Mouse (Mus musculus) MEL (cell line): ENCODE measurements around the gene Wdr62. TPM values are rescaled to one million over a fixed set of nuclear protein-coding genes. Genes with fewer than 3 reads are reported as not detected.

ENCODE experiments used
- DNase-seq: peaks from one replicate; pipeline ENCODE4 v3.0.0; 2011; ENCODE audit warnings: low read depth, low spot score
- H3K27ac ChIP-seq: 2 replicates; pipeline ENCODE4 v1.5.1; 2012; ENCODE audit warnings: low read depth, mild to moderate bottlenecking, control low read depth, low read length, moderate library complexity; ENCODE audit not compliant: control insufficient read depth
- H3K27me3 ChIP-seq, 2 experiments: fragments of 150-350 bp in 1 of 2; sonication (generic) in 1 of 2; 2 replicates each; pipeline ENCODE4 v1.6.1; 2012; ENCODE audit warnings: low read length in 2 of 2, mild to moderate bottlenecking in 2 of 2, improper control_type of control experiment in 1 of 2, moderate library complexity in 1 of 2; ENCODE audit not compliant: insufficient read depth in 2 of 2, control insufficient read depth in 1 of 2
- H3K36me3 ChIP-seq, 2 experiments: 2 replicates each; pipeline ENCODE4 v1.6.1; 2012 to 2014; ENCODE audit warnings: low read length in 2 of 2, improper control_type of control experiment in 1 of 2, inconsistent platforms in 1 of 2, mild to moderate bottlenecking in 1 of 2; ENCODE audit not compliant: insufficient read depth in 2 of 2, control insufficient read depth in 1 of 2
- H3K4me1 ChIP-seq, 2 experiments: fragments of 150-350 bp in 1 of 2; sonication (generic) in 1 of 2; 2 replicates each; pipeline ENCODE4 v1.6.1; 2012; ENCODE audit warnings: low read length in 2 of 2, improper control_type of control experiment in 1 of 2, mild to moderate bottlenecking in 1 of 2; ENCODE audit not compliant: insufficient read depth in 2 of 2, control insufficient read depth in 1 of 2
- H3K4me3 ChIP-seq, 2 experiments: fragments of 150-350 bp in 1 of 2; sonication (generic) in 1 of 2; 2 replicates each; pipeline ENCODE4 v1.5.1; 2012; ENCODE audit warnings: low read depth in 2 of 2, low read length in 2 of 2, mild to moderate bottlenecking in 2 of 2, moderate library complexity in 2 of 2, control low read depth in 1 of 2, improper control_type of control experiment in 1 of 2; ENCODE audit not compliant: control insufficient read depth in 1 of 2, insufficient read depth in 1 of 2
- H3K79me2 ChIP-seq: 2 replicates; pipeline ENCODE4 v1.6.1; 2012; ENCODE audit warnings: mild to moderate bottlenecking, low read length, moderate library complexity; ENCODE audit not compliant: control insufficient read depth, poor library complexity, insufficient read depth
- H3K9ac ChIP-seq: 2 replicates; pipeline ENCODE4 v1.6.1; 2012; ENCODE audit warnings: low read depth, mild to moderate bottlenecking, control low read depth, low read length, moderate library complexity; ENCODE audit not compliant: control insufficient read depth, poor library complexity, severe bottlenecking
- H3K9me3 ChIP-seq: fragments of 150-350 bp; sonication (generic); replicated peaks from 2 replicates; pipeline ENCODE4 v1.6.1; 2012; ENCODE audit warnings: mild to moderate bottlenecking, low read length, improper control_type of control experiment, moderate library complexity; ENCODE audit not compliant: insufficient read depth
- CHD2 ChIP-seq: IDR thresholded peaks from 2 replicates; pipeline ENCODE4 v1.6.1; 2011; ENCODE audit warnings: low read length, improper control_type of control experiment
- CTCF ChIP-seq, 3 experiments: IDR thresholded peaks in 2 of 3; conservative IDR thresholded peaks in 1 of 3; 2 replicates each; pipeline ENCODE4 v1.5.1; 2011 to 2012; ENCODE audit warnings: low read length in 3 of 3, low read depth in 2 of 3, mild to moderate bottlenecking in 2 of 3, improper control_type of control experiment in 1 of 3, inconsistent platforms in 1 of 3, mixed read lengths in 1 of 3, moderate library complexity in 1 of 3; ENCODE audit not compliant: control insufficient read depth in 1 of 3, insufficient read depth in 1 of 3, poor library complexity in 1 of 3, severe bottlenecking in 1 of 3
- ELF1 ChIP-seq: IDR thresholded peaks from 2 replicates; pipeline ENCODE4 v1.6.1; 2014; ENCODE audit warnings: low read depth, mild to moderate bottlenecking, inconsistent platforms, low read length, improper control_type of control experiment, moderate library complexity
- EP300 ChIP-seq, 2 experiments: IDR thresholded peaks; 2 replicates each; pipeline ENCODE4 v1.6.1; 2011; ENCODE audit warnings: improper control_type of control experiment in 2 of 2, low read length in 2 of 2, low read depth in 1 of 2, mild to moderate bottlenecking in 1 of 2
- GABPA ChIP-seq: IDR thresholded peaks from 2 replicates; pipeline ENCODE4 v1.6.1; 2012; ENCODE audit warnings: low read depth, mild to moderate bottlenecking, inconsistent platforms, low read length, improper control_type of control experiment, moderate library complexity
- GATA1 ChIP-seq: IDR thresholded peaks from 2 replicates; pipeline ENCODE4 v1.6.1; 2011; ENCODE audit warnings: low read depth, low read length, improper control_type of control experiment
- HCFC1 ChIP-seq: IDR thresholded peaks from 2 replicates; pipeline ENCODE4 v1.6.1; 2012; ENCODE audit warnings: low read depth, mild to moderate bottlenecking, inconsistent platforms, low read length, improper control_type of control experiment, moderate library complexity
- MAFK ChIP-seq: IDR thresholded peaks from 2 replicates; pipeline ENCODE4 v1.6.1; 2011; ENCODE audit warnings: low read depth, mild to moderate bottlenecking, low read length, improper control_type of control experiment, borderline replicate concordance
- MAZ ChIP-seq: IDR thresholded peaks from 2 replicates; pipeline ENCODE4 v1.6.1; 2012; ENCODE audit warnings: low read depth, mild to moderate bottlenecking, inconsistent platforms, low read length, improper control_type of control experiment
- MYB ChIP-seq: IDR thresholded peaks from 2 replicates; pipeline ENCODE4 v1.6.1; 2011; ENCODE audit warnings: mild to moderate bottlenecking, low read depth, low read length, improper control_type of control experiment
- NELFE ChIP-seq: IDR thresholded peaks from 2 replicates; pipeline ENCODE4 v1.6.1; 2011; ENCODE audit warnings: low read depth, low read length, improper control_type of control experiment
- NRF1 ChIP-seq: IDR thresholded peaks from 2 replicates; pipeline ENCODE4 v1.6.1; 2014; ENCODE audit warnings: low read depth, mild to moderate bottlenecking, inconsistent platforms, low read length, improper control_type of control experiment, moderate library complexity; ENCODE audit not compliant: poor library complexity, insufficient read depth, severe bottlenecking
- POLR2A ChIP-seq, 2 experiments: IDR thresholded peaks; 2 replicates each; pipeline ENCODE4 v1.6.1; 2011 to 2012; ENCODE audit warnings: low read length in 2 of 2, mild to moderate bottlenecking in 2 of 2, control low read depth in 1 of 2, improper control_type of control experiment in 1 of 2, low read depth in 1 of 2, moderate library complexity in 1 of 2; ENCODE audit not compliant: control insufficient read depth in 1 of 2, insufficient read depth in 1 of 2, poor library complexity in 1 of 2
- POLR2AphosphoS2 ChIP-seq: IDR thresholded peaks from 2 replicates; pipeline ENCODE4 v1.6.1; 2011; ENCODE audit warnings: low read length, improper control_type of control experiment
- POLR2AphosphoS5 ChIP-seq: IDR thresholded peaks from 2 replicates; pipeline ENCODE4 v1.6.1; 2012; ENCODE audit warnings: low read depth, borderline replicate concordance, mild to moderate bottlenecking, inconsistent platforms, low read length, moderate library complexity, mixed read lengths
- RAD21 ChIP-seq: IDR thresholded peaks from 2 replicates; pipeline ENCODE4 v1.6.1; 2011; ENCODE audit warnings: mild to moderate bottlenecking, low read depth, low read length, improper control_type of control experiment
- SIN3A ChIP-seq: IDR thresholded peaks from 2 replicates; pipeline ENCODE4 v1.6.1; 2012; ENCODE audit warnings: low read length, improper control_type of control experiment, inconsistent platforms
- TBP ChIP-seq: IDR thresholded peaks from 2 replicates; pipeline ENCODE4 v1.8.0; 2011; ENCODE audit warnings: low read depth, low read length, improper control_type of control experiment
- TCF12 ChIP-seq: IDR thresholded peaks from 2 replicates; pipeline ENCODE4 v1.6.1; 2014; ENCODE audit warnings: low read depth, mild to moderate bottlenecking, inconsistent platforms, low read length, improper control_type of control experiment, moderate library complexity
- ZC3H11A ChIP-seq: IDR thresholded peaks from 2 replicates; pipeline ENCODE4 v1.6.1; 2012; ENCODE audit warnings: low read depth, mild to moderate bottlenecking, inconsistent platforms, low read length, improper control_type of control experiment
- ZNF384 ChIP-seq: IDR thresholded peaks from 2 replicates; pipeline ENCODE4 v1.6.1; 2012; ENCODE audit warnings: low read depth, mild to moderate bottlenecking, inconsistent platforms, low read length, improper control_type of control experiment
- polyA plus RNA-seq, 2 experiments: library from polyadenylated mRNA; stranded (reverse) in 1 of 2; unstranded in 1 of 2; fragments of >175 nt in 1 of 2; fragments of >200 nt in 1 of 2; gene quantifications; 2 replicates each; pipeline versions ENCODE4 v1.2.1 to v1.2.4; 2012; ENCODE audit warnings: low replicate concordance in 2 of 2, low read depth in 1 of 2; ENCODE audit not compliant: insufficient read length in 2 of 2, insufficient read depth in 1 of 2, missing spikeins in 1 of 2
- total RNA-seq: library from RNA; depleted of rRNA; stranded (reverse); fragments of 300-350 nt; gene quantifications from 2 replicates; pipeline ENCODE4 v1.2.3, GENCODE M21; 2012

Wdr62 gene
- total and polyA plus RNA-seq, 3 experiments: 6.5 to 44.8 (median 30.5) TPM

DNA sequence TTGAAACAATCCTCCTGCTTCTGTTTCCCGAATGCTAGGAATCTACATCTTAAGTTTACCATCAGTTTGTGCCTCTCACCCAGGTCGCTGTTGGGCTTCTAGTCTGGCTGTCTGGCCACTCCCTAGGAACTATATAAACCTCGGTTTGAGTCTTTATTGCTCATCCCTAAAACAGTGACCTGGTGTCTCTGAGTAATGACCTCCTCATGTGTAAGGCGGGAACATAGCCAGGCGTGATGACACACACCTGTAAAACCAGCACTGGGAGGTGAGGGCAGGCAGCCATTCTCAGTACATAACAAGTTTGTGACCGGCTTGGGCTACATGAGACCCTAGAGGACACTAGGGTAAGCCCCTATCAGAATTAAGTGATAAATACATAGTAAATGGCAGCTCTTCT lies 84.8 kb downstream of the Wdr62 start:
- no peaks in the 10 kb centered on the region for H3K27me3 ChIP-seq
- H3K9ac ChIP-seq: no peak overlapping the region; the same call in 1 of the 2 replicates
- TF ChIP-seq GATA1 (no peak), TCF12 (no peak), CTCF (IDR thresholded peaks at IDR 0.05 in 2 of 3, conservative IDR thresholded peaks at IDR 0.05 in 1 of 3; ENCODE audit: control insufficient read depth in 1 of 3, insufficient read depth in 1 of 3, low read depth in 2 of 3, low read length in 3 of 3, poor library complexity in 1 of 3, severe bottlenecking in 1 of 3) (no peak), EP300 (IDR thresholded peaks at IDR 0.05; ENCODE audit: low read depth in 1 of 2, low read length in 2 of 2) (no peak)
- peaks cover 9% of the 10 kb centered on the region for H3K79me2 ChIP-seq
- H3K36me3 ChIP-seq: peaks cover 0 to 14% of the 10 kb centered on the region in 2 experiments; a peak in 2 of 4 replicates
- no peak overlapping the region for H3K4me3 ChIP-seq
- no peak for DNase-seq
- peaks cover 0 to 17% of the 10 kb centered on the region in 2 experiments; a peak in 3 of 4 replicates for H3K4me1 ChIP-seq
- no peaks in the 10 kb centered on the region for H3K9me3 ChIP-seq
- H3K27ac ChIP-seq: no peak overlapping the region

DNA sequence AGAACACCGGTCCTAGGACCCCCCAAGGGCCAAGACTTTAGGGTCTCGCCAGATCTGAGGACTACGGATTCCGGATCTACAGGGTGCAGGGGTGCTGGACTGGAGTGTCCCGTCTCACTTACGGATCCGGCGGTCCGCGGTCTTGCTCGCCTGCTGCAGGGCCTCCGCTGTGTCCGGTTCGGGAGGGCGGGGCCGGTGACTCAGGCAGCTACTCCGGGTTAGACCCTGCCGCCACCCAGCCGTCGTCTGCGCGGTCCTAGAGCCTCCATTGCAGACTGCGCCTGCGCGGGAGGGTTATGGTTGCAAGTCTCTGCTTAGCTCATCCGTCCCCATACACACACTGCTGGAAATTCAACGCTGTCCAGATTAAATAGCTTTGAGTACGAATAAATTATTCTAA lies 85.3 kb downstream of the Wdr62 start:
- H3K4me3 ChIP-seq: peak overlapping the region; percentile 57 to 66
- H3K4me1 ChIP-seq: peaks cover 0 to 17% of the 10 kb centered on the region in 2 experiments; a peak in 3 of 4 replicates
- DNase-seq: peak; percentile 96
- peaks cover 9% of the 10 kb centered on the region for H3K79me2 ChIP-seq
- H3K9ac ChIP-seq: peak overlapping the region; percentile 68
- no peaks in the 10 kb centered on the region for H3K27me3 ChIP-seq
- peak overlapping the region; percentile 76 for H3K27ac ChIP-seq
- H3K9me3 ChIP-seq: no peaks in the 10 kb centered on the region
- TF ChIP-seq POLR2A (IDR thresholded peaks at IDR 0.05; ENCODE audit: control insufficient read depth in 1 of 2, insufficient read depth in 1 of 2, low read depth in 1 of 2, low read length in 2 of 2, poor library complexity in 1 of 2) (peak; percentile 67 to 70; a peak in 3 of 4 replicates), NELFE (peak; percentile 58; the same call in 1 of the 2 replicates), TCF12 (peak; percentile 25; the same call in 1 of the 2 replicates), MAFK (no peak), MAZ (no peak; the same call in 1 of the 2 replicates), NRF1 (peak; percentile 86), ZC3H11A (no peak), SIN3A (peak; percentile 48; the same call in 1 of the 2 replicates), CHD2 (no peak), MYB (no peak), POLR2AphosphoS5 (no peak), ZNF384 (peak; percentile 77), GATA1 (no peak), TBP (no peak), ELF1 (no peak; the same call in none of the 2 replicates), HCFC1 (peak; percentile 72), GABPA (no peak), RAD21 (no peak), POLR2AphosphoS2 (no peak)
- TF ChIP-seq, all 39 proteins: peak for 7
- H3K36me3 ChIP-seq: peaks cover 0 to 14% of the 10 kb centered on the region in 2 experiments; a peak in 2 of 4 replicates
